Mouse (Mus musculus): ENCODE data around the gene Slc22a14.
"Not testable (repeated sequence)": the region's sequence is repeated elsewhere in the genome, so short reads cannot be mapped to it uniquely, and the experiment has no call there.

The Slc22a14 gene

GRCm38 (mm10) chr9:119260825-119261224 is 104.5 kb downstream of the Slc22a14 start:
- DNase-seq (ENCODE audit: low spot score) = no peak

- DNase-seq (ENCODE audit: low spot score) = no peak
Observed at GRCm38 (mm10) chr9:119258785-119259184, 106.6 kb downstream of the Slc22a14 start.

GRCm38 (mm10) chr9:119258128-119258527 is 107.2 kb downstream of the Slc22a14 start:
- no peak for DNase-seq (ENCODE audit: low spot score)

GRCm38 (mm10) chr9:119256161-119256560 is 109.2 kb downstream of the Slc22a14 start:
- no peak for DNase-seq (ENCODE audit: low spot score)

DNA sequence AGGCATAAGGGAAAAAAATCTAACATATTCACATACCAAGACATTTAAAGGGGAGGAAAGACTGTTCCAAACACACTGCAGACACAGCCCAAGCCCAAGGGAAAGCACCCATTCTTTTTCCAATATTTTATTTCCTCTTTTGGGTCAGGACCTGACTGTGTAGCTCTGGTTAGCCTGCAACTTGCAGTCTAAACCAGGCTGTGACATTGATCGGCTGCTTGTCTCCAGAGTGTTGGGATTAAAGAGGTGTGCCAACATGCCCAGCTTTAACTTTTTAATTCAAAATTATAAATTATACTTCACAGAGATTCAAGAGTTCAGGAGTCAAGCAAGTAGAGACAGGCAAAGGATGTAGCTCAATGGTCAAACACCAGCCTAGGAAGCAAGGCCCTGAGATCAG is 110.3 kb downstream of the Slc22a14 start:
- no peak for DNase-seq (ENCODE audit: low spot score)

GRCm38 (mm10) chr9:119254187-119254586 is 111.2 kb downstream of the Slc22a14 start:
- no peak for DNase-seq (ENCODE audit: low spot score)

DNA sequence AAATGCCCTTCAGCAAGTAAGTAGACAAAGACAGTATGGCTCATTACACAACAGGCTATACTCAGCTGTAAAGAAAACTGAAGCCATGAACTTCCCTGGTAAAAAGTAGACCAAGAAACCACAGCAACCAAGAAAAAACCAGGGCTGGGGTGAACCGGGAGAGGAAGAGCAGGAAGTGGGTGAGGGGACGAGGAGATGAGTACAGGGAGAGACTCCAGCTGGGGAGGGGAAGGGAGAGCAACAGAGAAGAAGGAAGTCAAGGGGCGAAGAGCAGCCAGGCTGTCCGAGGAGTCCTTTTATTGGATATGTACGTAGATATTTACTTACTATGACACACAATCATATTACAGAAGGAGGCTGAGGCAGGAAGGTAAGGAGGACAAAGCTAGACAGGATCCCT is 117.4 kb downstream of the Slc22a14 start:
- DNase-seq (ENCODE audit: low spot score) = no peak

DNA sequence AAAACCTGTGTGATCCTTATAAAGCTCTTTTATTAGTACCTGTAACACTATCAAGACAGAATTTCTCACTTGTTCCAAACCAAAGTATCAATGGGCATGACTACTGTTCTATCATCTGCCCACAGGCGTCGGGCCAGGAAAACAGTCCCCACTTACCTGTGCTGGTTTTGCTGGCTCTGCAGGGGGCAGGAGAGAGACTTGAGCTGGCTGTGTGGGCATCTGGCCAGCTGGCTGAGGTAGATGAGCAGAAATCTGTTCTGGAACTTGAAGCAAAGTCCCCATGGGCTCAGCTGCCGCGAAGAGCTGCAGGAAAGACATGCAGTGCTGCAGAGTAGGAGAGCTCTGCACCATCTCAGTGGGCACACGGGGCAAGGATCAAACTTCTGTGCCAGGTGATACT is 118.5 kb downstream of the Slc22a14 start:
- DNase-seq (ENCODE audit: low spot score) = no peak

DNA sequence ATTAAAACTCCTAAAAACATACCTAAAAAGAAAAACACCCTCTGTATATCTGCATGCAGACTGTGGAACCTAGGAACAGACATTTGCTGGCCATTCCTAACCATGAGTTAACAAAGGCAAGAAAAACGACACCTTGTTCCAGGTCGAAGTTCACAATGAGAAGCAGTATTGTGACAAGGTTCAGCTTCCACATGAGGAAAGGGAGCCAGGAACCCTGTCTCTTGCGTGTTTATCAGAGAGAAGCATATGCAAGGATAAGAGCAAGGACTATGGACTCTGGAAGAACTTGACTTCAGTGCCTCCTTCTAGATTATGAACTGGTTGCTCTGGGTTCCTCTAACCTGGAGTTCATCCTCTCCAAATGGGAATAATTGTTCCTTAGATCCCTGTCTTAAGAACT is 121.4 kb downstream of the Slc22a14 start:
- DNase-seq (ENCODE audit: low spot score) = no peak

GRCm38 (mm10) chr9:119241169-119241865 is 124.0 kb downstream of the Slc22a14 start:
- DNase-seq (ENCODE audit: low spot score) = no peak

GRCm38 (mm10) chr9:119240286-119240997 is 124.9 kb downstream of the Slc22a14 start:
- DNase-seq (ENCODE audit: low spot score) = no peak

- DNase-seq (ENCODE audit: low spot score) = no peak
Observed at GRCm38 (mm10) chr9:119239274-119239673, 126.1 kb downstream of the Slc22a14 start.

GRCm38 (mm10) chr9:119238796-119239195 is 126.6 kb downstream of the Slc22a14 start:
- no peak for DNase-seq (ENCODE audit: low spot score)

DNA sequence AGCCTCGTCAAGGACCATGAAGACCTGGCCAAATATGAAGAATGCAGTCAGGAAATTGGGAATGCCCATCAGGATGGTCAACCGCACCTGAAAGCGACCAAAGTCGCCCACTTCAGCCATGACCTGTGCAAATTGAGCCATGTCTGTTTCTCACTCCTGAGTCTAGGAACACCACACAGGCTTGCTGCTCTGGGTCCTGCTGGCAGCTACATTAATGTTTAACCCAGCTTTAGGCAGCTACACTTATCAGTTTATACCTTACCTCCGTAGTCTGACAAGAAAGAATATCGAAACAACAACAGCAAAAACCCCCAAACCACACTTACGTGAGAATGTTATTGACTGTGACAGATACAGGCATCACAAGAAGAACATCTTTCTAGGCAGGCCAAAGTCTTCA is 133.8 kb downstream of the Slc22a14 start:
- DNase-seq (ENCODE audit: low spot score) = no peak

GRCm38 (mm10) chr9:119230829-119231228 is 134.5 kb downstream of the Slc22a14 start:
- DNase-seq (ENCODE audit: low spot score) = no peak

- DNase-seq (ENCODE audit: low spot score) = no peak
Observed at GRCm38 (mm10) chr9:119220249-119220648, 145.1 kb downstream of the Slc22a14 start.

GRCm38 (mm10) chr9:119219667-119220066 is 145.7 kb downstream of the Slc22a14 start:
- no peak for DNase-seq (ENCODE audit: low spot score)

DNA sequence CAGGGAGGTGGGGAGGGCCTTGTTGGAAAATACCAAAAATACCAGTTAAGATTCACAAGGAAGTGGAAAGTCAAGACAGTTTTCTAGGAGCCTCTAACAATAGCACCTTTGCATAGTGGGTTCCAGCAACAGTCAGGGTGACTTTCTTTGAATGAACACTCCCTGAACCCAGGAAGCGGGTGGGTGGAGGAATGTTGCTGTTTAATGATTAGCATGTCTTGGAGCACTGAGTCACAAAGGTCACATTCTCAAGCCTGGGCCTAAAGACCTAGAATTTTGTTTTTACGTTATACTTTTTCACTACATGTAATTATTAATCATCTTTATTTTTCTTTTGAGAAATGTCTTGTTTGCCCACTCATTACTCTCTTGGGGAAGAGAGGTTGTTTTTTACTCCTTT is 150.0 kb downstream of the Slc22a14 start:
- DNase-seq (ENCODE audit: low spot score) = not testable (repeated sequence)

GRCm38 (mm10) chr9:119214601-119215000 is 150.8 kb downstream of the Slc22a14 start:
- no peak for DNase-seq (ENCODE audit: low spot score)

DNA sequence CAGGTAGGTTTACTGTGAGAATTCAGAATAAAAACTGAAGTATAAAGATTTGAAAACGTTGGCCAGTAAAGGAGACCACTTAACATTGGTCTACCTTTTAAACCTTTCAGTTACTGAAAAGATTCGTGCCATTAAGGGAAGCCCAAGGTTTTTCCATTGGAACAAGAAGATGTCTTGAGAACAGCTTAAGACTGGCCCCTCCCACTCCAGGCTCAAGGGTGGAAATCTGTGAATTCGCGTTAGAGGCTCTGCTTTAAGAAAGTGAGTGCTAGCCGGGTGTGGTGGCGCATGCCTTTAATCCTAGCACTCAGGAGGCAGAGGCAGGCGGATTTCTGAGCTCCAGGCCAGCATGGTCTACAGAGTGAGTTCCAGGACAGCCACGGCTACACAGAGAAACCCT is 152.4 kb downstream of the Slc22a14 start:
- DNase-seq (ENCODE audit: low spot score) = no peak

- no peak for DNase-seq (ENCODE audit: low spot score)
Observed at GRCm38 (mm10) chr9:119208998-119209397, 156.4 kb downstream of the Slc22a14 start, which contains the start of gene Slc22a13. Gene Slc22a13 (minus strand): TSS chr9:119209098.

- no peak for DNase-seq (ENCODE audit: low spot score)
Observed at GRCm38 (mm10) chr9:119207113-119207512, 158.2 kb downstream of the Slc22a14 start.

DNA sequence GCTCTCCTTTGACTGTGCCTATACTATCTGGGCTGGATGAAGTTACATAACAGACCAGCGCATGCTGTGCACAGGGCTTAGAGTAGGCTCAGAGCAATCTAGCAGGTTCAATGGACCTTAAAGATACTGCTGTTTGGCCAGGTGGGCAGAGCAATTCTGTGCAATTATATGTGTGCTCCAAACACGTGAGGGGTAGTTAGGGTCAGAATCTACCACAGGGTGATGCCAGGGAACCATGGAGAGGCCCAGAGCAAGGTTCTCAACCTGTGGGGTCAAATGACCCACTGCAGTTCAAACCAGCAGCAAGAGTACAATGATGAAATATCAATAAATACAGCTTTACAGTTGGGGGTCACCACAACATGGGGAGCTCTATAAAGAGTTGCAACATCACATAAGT is 158.7 kb downstream of the Slc22a14 start:
- DNase-seq (ENCODE audit: low spot score) = no peak

- no peak for DNase-seq (ENCODE audit: low spot score)
Observed at GRCm38 (mm10) chr9:119205756-119206155, 159.6 kb downstream of the Slc22a14 start.
